ENCODE assay signal across 8 mouse cellular contexts in the genomic region with DNA sequence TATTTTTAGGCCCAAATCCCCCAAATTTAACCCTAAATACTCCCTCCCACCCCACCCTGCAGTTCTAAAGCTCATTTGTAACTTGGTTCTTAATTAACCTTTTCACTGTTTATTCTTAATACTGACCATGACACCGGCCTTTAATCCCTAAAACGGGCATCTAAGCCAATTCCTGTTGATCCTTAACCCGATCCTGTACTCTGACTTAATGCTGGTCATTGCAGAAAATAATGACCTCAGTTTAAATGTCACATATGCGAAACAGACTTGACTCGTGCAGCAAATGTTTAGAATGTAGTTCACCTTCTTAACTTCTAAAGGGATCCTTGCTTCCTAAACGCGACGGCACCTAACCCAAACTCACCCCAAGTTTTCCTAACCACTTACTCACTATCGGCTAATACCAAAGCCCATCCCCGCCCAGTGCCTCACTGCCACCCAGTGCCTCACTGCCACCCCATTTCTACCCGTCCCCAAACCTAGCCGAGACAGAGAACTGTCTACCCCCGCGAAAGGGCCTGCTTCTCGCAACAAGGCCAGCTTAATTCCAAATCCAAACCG. TPM values are rescaled to one million over a fixed set of nuclear protein-coding genes. Genes with fewer than 3 reads are reported as not detected.
DNase-seq lines count a peak whose midpoint lies in the region; ATAC-seq and TF ChIP-seq lines count a peak whose summit lies in the region.

No protein-coding gene starts in this region.

- H3K27ac ChIP-seq in heart, postnatal 0 days (ENCODE audit: low read depth) = peak overlapping the region; percentile 99
- peak overlapping the region; percentile 94 for H3K27ac ChIP-seq in forebrain, postnatal 0 days (ENCODE audit: low read depth, low read length)
- peak overlapping the region; percentile 97 for H3K27ac ChIP-seq in macrophage

- H3K27me3 ChIP-seq in heart, postnatal 0 days (ENCODE audit: control insufficient read depth, insufficient read depth, low read length) = no peaks in the 10 kb centered on the region
- no peaks in the 10 kb centered on the region for H3K27me3 ChIP-seq in forebrain, postnatal 0 days (ENCODE audit: insufficient read depth, low read length)

- peaks cover 30% of the 10 kb centered on the region for H3K36me3 ChIP-seq in heart, postnatal 0 days (replicated peaks; ENCODE audit: control insufficient read depth, insufficient read depth, low read length)
- peaks cover 38% of the 10 kb centered on the region for H3K36me3 ChIP-seq in forebrain, postnatal 0 days (ENCODE audit: insufficient read depth)
- H3K36me3 ChIP-seq in macrophage (ENCODE audit: inconsistent target) = peaks cover 34% of the 10 kb centered on the region

- 2% methylated on average over 16 of the region's 16 CpGs for WGBS in heart, postnatal 0 days
- WGBS in forebrain, postnatal 0 days = 1% methylated on average over 16 of the region's 16 CpGs
- WGBS in macrophage (ENCODE audit: missing documents) = under 1% methylated on average over 16 of the region's 16 CpGs

- TF ChIP-seq CTCF in heart, postnatal 0 days (IDR thresholded peaks at IDR 0.05; ENCODE audit: low read depth) = no peak
- TF ChIP-seq CTCF in forebrain, postnatal 0 days (IDR thresholded peaks at IDR 0.05; ENCODE audit: low read depth) = no peak

- peaks cover 68% of the 10 kb centered on the region for H3K79me2 ChIP-seq in macrophage (ENCODE audit: inconsistent target)

- H3K9ac ChIP-seq in heart, postnatal 0 days (replicated peaks; ENCODE audit: low read depth, low read length) = peak overlapping the region; percentile 93
- H3K9ac ChIP-seq in forebrain, postnatal 0 days = peak overlapping the region; percentile 89

- peak overlapping the region; percentile 81 for H3K4me2 ChIP-seq in heart, postnatal 0 days (ENCODE audit: low read depth, low read length)
- peak overlapping the region; percentile 72 for H3K4me2 ChIP-seq in forebrain, postnatal 0 days (ENCODE audit: low read depth)

- no peaks in the 10 kb centered on the region for H3K9me3 ChIP-seq in heart, postnatal 0 days (replicated peaks; ENCODE audit: control insufficient read depth, low read length)
- no peaks in the 10 kb centered on the region for H3K9me3 ChIP-seq in forebrain, postnatal 0 days (ENCODE audit: low read length)

- no peak for DNase-seq in heart, postnatal 0 days (ENCODE audit: low spot score)
- DNase-seq in heart, postnatal 4 days = no peak
- DNase-seq in MEL-GATA-1-ER (ENCODE audit: extremely low read depth, low read depth) = peak; percentile 36
- no peak for DNase-seq in forebrain, postnatal 0 days
- DNase-seq in urinary bladder, postnatal 10 days (ENCODE audit: low spot score) = no peak
- DNase-seq in cerebellum, adult 11-12 months = no peak
- no peak for DNase-seq in gastrocnemius, postnatal 25 days

- peaks cover 55% of the 10 kb centered on the region for H3K4me1 ChIP-seq in heart, postnatal 0 days (ENCODE audit: control insufficient read depth, insufficient read depth)
- peaks cover 12% of the 10 kb centered on the region; the same call in 1 of the 2 replicates for H3K4me1 ChIP-seq in forebrain, postnatal 0 days (ENCODE audit: insufficient read depth)

- ATAC-seq in heart, postnatal 0 days (ENCODE audit: insufficient read depth, low read depth) = peak; percentile 0; the same call in 1 of the 2 replicates
- ATAC-seq in forebrain, postnatal 0 days = peak; percentile 14

- peak overlapping the region; percentile 87 for H3K4me3 ChIP-seq in heart, postnatal 0 days (ENCODE audit: low read depth, low read length)
- peak overlapping the region; percentile 97 for H3K4me3 ChIP-seq in forebrain, postnatal 0 days (ENCODE audit: low read depth, low read length)
- peak overlapping the region; percentile 94 for H3K4me3 ChIP-seq in macrophage (ENCODE audit: inconsistent target)

- no peak for TF ChIP-seq EP300 in heart, postnatal 0 days (IDR thresholded peaks at IDR 0.05; ENCODE audit: low read depth)

RNA-seq across cellular contexts. Expression of gene Creb3, which starts 0.6 kb away (rescaled TPM):
- 30.1 and 46.3 TPM in 2 replicates for total RNA-seq in heart, postnatal 0 days (2014; rRNA removed; ENCODE audit: low replicate concordance)
- polyA plus RNA-seq in heart, postnatal 0 days (2015; fragmentation: Nextera tagmentation; extraction: Ambion mirVana) = 49.1 and 53.4 TPM in 2 replicates
- total RNA-seq in heart, postnatal 4 days (2021) = 10 to 100 TPM; 53.2 to 53.4 TPM
- total RNA-seq in forebrain, postnatal 0 days (2014; rRNA removed) = 61.9 and 64.4 TPM in 2 replicates
- 84.0 and 87.2 TPM in 2 replicates for polyA plus RNA-seq in forebrain, postnatal 0 days (2015; fragmentation: Nextera tagmentation; extraction: Ambion mirVana)
- total RNA-seq in macrophage (2018; cell fraction: chromatin; rRNA removed) = 100 to 1,000 TPM in 8 of 26 experiments, 10 to 100 TPM in 18; 29.0 to 168 (median 80.2) TPM
- 10 to 100 TPM; 35.3 to 65.4 (median 48.7) TPM for total RNA-seq in macrophage (2018; cell fraction: cytosol; rRNA removed)
- total RNA-seq in macrophage (2018; cell fraction: nucleus; rRNA removed) = 100 to 1,000 TPM in 1 of 26 experiments, 10 to 100 TPM in 25; 29.3 to 118 (median 53.9) TPM
- 33.3 to 58.6 TPM (median 47.6 TPM) in 3 replicates for polyA plus RNA-seq in macrophage (2018)
- total RNA-seq in gastrocnemius, postnatal 25 days (2021) = 10 to 100 TPM; 34.9 to 41.8 TPM

RNA-seq across cellular contexts. Expression of gene Tln1, which starts 1.0 kb away (rescaled TPM):
- total RNA-seq in heart, postnatal 0 days (2014; rRNA removed; ENCODE audit: low replicate concordance) = 141 and 185 TPM in 2 replicates
- polyA plus RNA-seq in heart, postnatal 0 days (2015; fragmentation: Nextera tagmentation; extraction: Ambion mirVana) = 67.1 and 77.2 TPM in 2 replicates
- 100 to 1,000 TPM; 184 to 187 TPM for total RNA-seq in heart, postnatal 4 days (2021)
- total RNA-seq in forebrain, postnatal 0 days (2014; rRNA removed) = 34.4 and 44.1 TPM in 2 replicates
- polyA plus RNA-seq in forebrain, postnatal 0 days (2015; fragmentation: Nextera tagmentation; extraction: Ambion mirVana) = 66.2 and 80.4 TPM in 2 replicates
- total RNA-seq in macrophage (2018; cell fraction: chromatin; rRNA removed) = 100 to 1,000 TPM; 371 to 915 (median 599) TPM
- 100 to 1,000 TPM; 102 to 313 (median 224) TPM for total RNA-seq in macrophage (2018; cell fraction: cytosol; rRNA removed)
- total RNA-seq in macrophage (2018; cell fraction: nucleus; rRNA removed) = 1,000 to 10,000 TPM in 1 of 26 experiments, 100 to 1,000 TPM in 25; 373 to 1,005 (median 515) TPM
- polyA plus RNA-seq in macrophage (2018) = 179 to 305 TPM (median 276 TPM) in 3 replicates
- total RNA-seq in gastrocnemius, postnatal 25 days (2021) = 10 to 100 TPM; 56.2 to 79.8 TPM

RNA-seq across cellular contexts. Expression of gene Rgp1, which starts 17.0 kb away (rescaled TPM):
- 12.4 and 21.1 TPM in 2 replicates for total RNA-seq in heart, postnatal 0 days (2014; rRNA removed; ENCODE audit: low replicate concordance)
- polyA plus RNA-seq in heart, postnatal 0 days (2015; fragmentation: Nextera tagmentation; extraction: Ambion mirVana) = 10.8 and 10.9 TPM in 2 replicates
- 10 to 100 TPM; 38.6 to 39.1 TPM for total RNA-seq in heart, postnatal 4 days (2021)
- total RNA-seq in forebrain, postnatal 0 days (2014; rRNA removed) = 17.6 and 22.6 TPM in 2 replicates
- polyA plus RNA-seq in forebrain, postnatal 0 days (2015; fragmentation: Nextera tagmentation; extraction: Ambion mirVana) = 7.1 and 10.4 TPM in 2 replicates
- 100 to 1,000 TPM in 3 of 26 experiments, 10 to 100 TPM in 23; 18.8 to 127 (median 60.4) TPM for total RNA-seq in macrophage (2018; cell fraction: chromatin; rRNA removed)
- total RNA-seq in macrophage (2018; cell fraction: cytosol; rRNA removed) = 10 to 100 TPM; 12.4 to 25.8 (median 19.7) TPM
- 10 to 100 TPM; 16.6 to 67.8 (median 38.6) TPM for total RNA-seq in macrophage (2018; cell fraction: nucleus; rRNA removed)
- 17.6 to 45.0 TPM (median 21.9 TPM) in 3 replicates for polyA plus RNA-seq in macrophage (2018)
- total RNA-seq in gastrocnemius, postnatal 25 days (2021) = 10 to 100 TPM; 21.1 to 22.5 TPM

RNA-seq across cellular contexts. Expression of gene Gba2, which starts 17.2 kb away (rescaled TPM):
- total RNA-seq in heart, postnatal 0 days (2014; rRNA removed; ENCODE audit: low replicate concordance) = 11.0 and 16.7 TPM in 2 replicates
- 14.0 TPM in 2 replicates for polyA plus RNA-seq in heart, postnatal 0 days (2015; fragmentation: Nextera tagmentation; extraction: Ambion mirVana)
- 10 to 100 TPM; 17.7 to 17.8 TPM for total RNA-seq in heart, postnatal 4 days (2021)
- total RNA-seq in forebrain, postnatal 0 days (2014; rRNA removed) = 31.6 and 37.7 TPM in 2 replicates
- polyA plus RNA-seq in forebrain, postnatal 0 days (2015; fragmentation: Nextera tagmentation; extraction: Ambion mirVana) = 45.4 and 45.5 TPM in 2 replicates
- 10 to 100 TPM in 18 of 26 experiments, 1 to 10 TPM in 8; 2.7 to 52.8 (median 21.1) TPM for total RNA-seq in macrophage (2018; cell fraction: chromatin; rRNA removed)
- 10 to 100 TPM in 2 of 26 experiments, 1 to 10 TPM in 24; 3.1 to 11.9 (median 7.6) TPM for total RNA-seq in macrophage (2018; cell fraction: cytosol; rRNA removed)
- total RNA-seq in macrophage (2018; cell fraction: nucleus; rRNA removed) = 10 to 100 TPM in 17 of 26 experiments, 1 to 10 TPM in 9; 4.5 to 31.6 (median 15.2) TPM
- polyA plus RNA-seq in macrophage (2018) = 5.4 to 9.2 TPM (median 8.6 TPM) in 3 replicates
- 1 to 10 TPM; 5.5 to 6.1 TPM for total RNA-seq in gastrocnemius, postnatal 25 days (2021)

RNA-seq across cellular contexts. Expression of gene Msmp, which starts 22.8 kb away (rescaled TPM):
- not detected in 2 replicates for total RNA-seq in heart, postnatal 0 days (2014; rRNA removed; ENCODE audit: low replicate concordance)
- polyA plus RNA-seq in heart, postnatal 0 days (2015; fragmentation: Nextera tagmentation; extraction: Ambion mirVana) = 1.2 TPM in 1 of 2 replicates, not detected in the other
- total RNA-seq in heart, postnatal 4 days (2021) = under 1 TPM in 1 of 2 experiments, not detected in 1; 0.52 TPM
- not detected in 2 replicates for total RNA-seq in forebrain, postnatal 0 days (2014; rRNA removed)
- polyA plus RNA-seq in forebrain, postnatal 0 days (2015; fragmentation: Nextera tagmentation; extraction: Ambion mirVana) = 0.38 and 1.9 TPM in 2 replicates
- not detected for total RNA-seq in macrophage (2018; cell fraction: chromatin; rRNA removed)
- not detected for total RNA-seq in macrophage (2018; cell fraction: cytosol; rRNA removed)
- total RNA-seq in macrophage (2018; cell fraction: nucleus; rRNA removed) = not detected
- not detected in 3 replicates for polyA plus RNA-seq in macrophage (2018)
- total RNA-seq in gastrocnemius, postnatal 25 days (2021) = under 1 TPM in 1 of 2 experiments, not detected in 1; 0.64 TPM
